Mouse (Mus musculus) regulatory T cell (primary cell): Measurements from ENCODE around the gene Glrx5.

Experiments used
- in situ Hi-C: fragments of 300-600 bp; cut with MboI, MseI; formaldehyde crosslinking; loops from one replicate; pipeline ENCODE4 v1.15.1; 2025; ENCODE audit warnings: high pct_unique_total_duplicates

Glrx5 gene

GRCm38 (mm10) chr12:105032147-105032831 is at the start of gene Glrx5:
Gene Glrx5, plus strand, starts transcription at chr12:105032688.
- in situ Hi-C loops, result loop anchor here (10.0 kb wide), 1 partner anchor 753 kb away; the partner anchor contains the start of gene Papola

GRCm38 (mm10) chr12:104983476-104983875 is 49.0 kb upstream of the Glrx5 start:
- in situ Hi-C loops, result no loop called here

DNA sequence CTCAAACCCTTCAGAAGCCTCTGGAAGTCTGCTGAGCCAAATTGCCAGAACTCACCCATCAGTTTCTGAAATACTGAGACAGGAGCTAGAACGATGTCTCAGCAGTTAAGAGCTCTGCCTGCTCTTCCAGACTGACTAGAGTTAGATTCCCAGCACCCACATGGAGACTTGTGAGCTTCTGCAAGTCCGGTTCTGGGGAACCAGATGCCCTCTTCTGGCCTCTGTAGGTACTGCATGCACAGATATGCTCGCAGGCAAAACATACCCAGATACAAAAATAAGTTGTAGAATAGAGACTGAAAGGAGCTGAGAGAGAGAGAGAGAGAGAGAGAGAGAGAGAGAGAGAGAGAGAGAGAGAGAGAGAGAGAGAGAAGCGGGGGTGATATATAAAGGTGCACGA is 47.4 kb upstream of the Glrx5 start:
- in situ Hi-C loops, result no loop called here

DNA sequence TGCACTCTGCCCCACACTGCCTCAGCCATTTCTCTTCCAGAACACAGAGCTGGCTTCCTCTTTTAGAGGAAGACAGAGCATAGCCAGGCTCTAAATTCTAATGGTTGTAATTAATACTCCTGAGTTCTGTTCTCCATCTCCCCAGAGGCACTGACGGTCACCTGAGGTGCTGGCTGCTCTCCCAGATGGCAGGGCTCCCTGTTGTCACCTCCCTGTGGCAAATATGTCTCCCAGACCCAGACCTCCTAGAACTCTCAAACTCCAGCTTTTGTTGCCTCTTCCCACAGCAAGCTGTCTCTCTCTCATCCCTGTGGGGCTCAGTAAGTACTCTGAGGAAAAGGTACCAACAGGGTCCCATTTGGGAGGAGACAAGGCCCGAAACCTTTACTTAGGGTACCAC is 46.5 kb upstream of the Glrx5 start:
- in situ Hi-C loops, result no loop called here

- in situ Hi-C loops, result no loop called here
These were observed 45.7 kb upstream of the Glrx5 start for GRCm38 (mm10) chr12:104986781-104987180.

GRCm38 (mm10) chr12:104987936-104988335 is 44.6 kb upstream of the Glrx5 start:
- in situ Hi-C loops, result no loop called here

DNA sequence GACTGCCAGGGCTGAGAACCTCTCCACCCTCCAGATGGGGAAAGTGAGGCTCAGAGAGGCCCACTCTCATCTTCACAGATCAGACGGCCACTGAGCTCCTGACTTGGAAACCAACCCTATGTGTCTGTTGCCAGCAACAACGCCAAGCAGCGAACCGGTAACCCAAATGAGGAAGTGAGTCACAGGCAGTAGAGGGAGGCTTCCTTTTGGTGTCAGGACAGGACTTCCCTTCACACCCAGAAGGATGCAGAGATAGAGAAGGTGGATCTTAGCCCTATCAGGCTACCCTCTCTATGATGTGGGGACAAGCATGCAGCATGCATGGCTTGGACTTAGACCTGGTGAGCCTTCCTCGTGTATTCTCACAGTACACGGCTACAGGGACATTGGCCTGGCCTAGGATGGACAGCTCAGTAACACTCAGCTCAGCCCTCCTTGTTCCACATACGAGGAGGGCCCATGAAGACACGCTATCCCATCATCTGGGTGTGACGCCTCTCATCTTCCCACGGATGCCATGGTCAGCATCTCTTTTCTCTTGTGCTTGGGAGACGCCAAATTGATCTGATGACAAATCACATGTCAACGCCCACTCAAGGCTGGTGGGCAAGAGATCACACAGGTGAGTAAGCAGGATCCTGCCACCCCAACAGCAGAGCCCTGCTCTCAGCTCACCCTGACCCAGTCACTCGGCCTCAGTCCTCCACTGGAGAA is 41.6 kb upstream of the Glrx5 start:
- in situ Hi-C loops, result no loop called here

DNA sequence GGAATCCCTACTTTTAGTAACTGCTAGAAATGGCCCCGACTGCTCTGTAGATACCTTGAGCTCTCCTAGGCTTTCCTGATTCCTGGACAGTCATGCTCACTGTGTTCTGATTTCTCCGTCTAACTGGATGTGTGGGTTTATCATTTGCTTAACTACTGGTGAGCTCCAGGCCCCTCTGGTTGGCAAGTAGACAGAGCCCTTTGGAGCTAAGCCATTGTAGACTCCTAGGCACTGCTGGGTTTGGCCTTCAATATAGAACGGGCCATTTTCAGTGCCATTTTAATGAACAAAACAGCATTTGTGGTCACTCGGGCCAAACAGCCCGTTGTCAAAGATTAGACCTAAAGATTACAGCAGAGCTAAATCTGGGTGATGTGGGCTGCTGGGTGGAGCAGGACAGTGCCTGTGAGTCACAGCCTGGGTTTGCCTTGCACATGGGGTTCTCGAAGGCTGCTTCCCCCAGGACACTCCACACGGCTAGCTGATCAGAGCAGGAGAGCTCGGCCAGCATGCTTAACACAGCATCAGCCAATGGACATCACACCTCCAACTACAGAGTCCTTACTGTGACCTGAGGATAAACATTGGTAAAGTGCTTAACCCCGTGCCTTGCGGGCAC is 40.3 kb upstream of the Glrx5 start:
- in situ Hi-C loops, result no loop called here

- in situ Hi-C loops, result no loop called here
These were observed 39.6 kb upstream of the Glrx5 start for GRCm38 (mm10) chr12:104992838-104993237.

DNA sequence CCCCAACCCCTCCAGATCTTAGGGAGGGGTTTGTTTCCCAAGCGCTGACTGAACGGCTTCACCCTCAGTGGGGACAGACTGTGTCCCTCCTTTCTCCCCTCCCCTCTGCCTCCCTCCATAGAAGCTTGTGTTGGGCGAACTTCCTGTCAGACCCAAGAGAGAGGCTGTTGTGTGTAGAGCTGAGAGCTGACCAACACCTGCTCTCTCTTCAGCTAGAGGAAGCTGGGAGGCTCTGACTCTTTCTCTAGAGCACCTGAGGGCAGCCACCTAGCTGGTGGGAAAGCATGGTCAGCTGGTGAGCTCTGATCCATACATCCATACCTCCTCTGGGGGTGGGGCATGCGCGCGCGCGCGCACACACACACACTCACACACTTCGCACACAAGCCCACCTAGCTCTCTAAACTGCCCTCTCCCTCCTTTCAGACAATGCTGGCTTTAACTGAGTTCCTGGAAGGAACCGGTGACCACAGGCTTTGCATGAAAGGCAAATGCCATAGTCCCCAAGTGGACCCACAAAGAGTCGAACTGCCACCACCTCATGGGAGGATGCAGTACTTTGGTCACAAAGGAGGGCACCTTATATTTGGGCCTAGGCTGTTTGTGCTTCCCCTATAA is 37.1 kb upstream of the Glrx5 start:
- in situ Hi-C loops, result no loop called here

DNA sequence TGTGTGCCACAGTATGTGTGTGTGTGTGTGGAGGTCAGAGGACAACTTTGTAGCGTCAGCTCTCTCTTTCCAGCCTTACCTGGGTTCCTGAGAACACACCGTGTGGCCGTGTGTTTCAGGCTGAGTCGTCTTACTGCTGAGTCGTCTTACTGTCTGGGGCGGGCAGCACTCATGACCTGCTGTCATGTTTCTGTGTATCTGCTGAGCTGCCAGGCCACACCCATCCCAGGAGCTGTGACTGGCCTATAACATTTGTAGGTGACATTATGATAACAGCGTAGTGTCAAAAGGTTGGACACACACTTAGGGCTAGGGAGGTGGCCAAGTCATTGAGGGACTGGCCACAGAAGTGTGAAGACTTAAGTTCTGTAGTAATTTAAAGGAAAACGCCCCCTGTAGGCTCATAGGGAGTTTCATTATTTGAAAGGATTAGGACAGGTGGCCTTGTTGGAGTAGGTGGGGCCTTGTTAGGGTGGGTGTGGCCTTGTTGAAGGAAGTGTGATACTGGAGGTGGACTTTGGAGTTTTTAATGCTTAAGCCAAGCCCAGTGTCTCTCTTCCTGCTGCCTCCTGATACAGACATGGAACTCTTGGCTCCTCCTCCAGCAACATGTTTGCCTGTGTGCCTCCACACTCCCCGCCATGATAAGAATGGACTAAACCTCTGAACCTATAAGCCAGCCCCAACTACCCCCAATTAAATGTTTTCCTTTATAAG is 36.3 kb upstream of the Glrx5 start:
- in situ Hi-C loops, result no loop called here

DNA sequence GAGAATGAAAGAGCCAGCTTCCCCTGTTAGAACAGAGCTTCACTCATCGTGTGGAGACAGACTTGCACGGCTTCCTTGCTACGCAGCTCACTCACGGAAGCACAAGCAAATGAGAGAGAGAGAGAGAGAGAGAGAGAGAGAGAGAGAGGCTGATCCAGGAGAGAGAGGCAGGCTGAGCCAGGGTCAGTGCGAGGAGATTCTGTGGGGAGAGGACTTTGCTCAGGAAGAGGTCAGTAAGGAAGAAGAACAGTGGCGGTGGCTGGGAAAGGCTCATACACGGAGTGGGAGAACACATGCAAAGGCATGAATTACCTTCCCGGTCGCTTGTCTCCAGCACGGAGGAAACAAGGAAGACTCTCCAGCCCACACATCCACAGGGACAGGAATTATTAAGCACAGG is 35.3 kb upstream of the Glrx5 start:
- in situ Hi-C loops, result no loop called here

- in situ Hi-C loops, result no loop called here
These were observed 34.7 kb upstream of the Glrx5 start for GRCm38 (mm10) chr12:104997641-104998293.

GRCm38 (mm10) chr12:104998541-104998940 is 33.9 kb upstream of the Glrx5 start:
- in situ Hi-C loops, result no loop called here

GRCm38 (mm10) chr12:104999171-104999570 is 33.3 kb upstream of the Glrx5 start:
- in situ Hi-C loops, result no loop called here

DNA sequence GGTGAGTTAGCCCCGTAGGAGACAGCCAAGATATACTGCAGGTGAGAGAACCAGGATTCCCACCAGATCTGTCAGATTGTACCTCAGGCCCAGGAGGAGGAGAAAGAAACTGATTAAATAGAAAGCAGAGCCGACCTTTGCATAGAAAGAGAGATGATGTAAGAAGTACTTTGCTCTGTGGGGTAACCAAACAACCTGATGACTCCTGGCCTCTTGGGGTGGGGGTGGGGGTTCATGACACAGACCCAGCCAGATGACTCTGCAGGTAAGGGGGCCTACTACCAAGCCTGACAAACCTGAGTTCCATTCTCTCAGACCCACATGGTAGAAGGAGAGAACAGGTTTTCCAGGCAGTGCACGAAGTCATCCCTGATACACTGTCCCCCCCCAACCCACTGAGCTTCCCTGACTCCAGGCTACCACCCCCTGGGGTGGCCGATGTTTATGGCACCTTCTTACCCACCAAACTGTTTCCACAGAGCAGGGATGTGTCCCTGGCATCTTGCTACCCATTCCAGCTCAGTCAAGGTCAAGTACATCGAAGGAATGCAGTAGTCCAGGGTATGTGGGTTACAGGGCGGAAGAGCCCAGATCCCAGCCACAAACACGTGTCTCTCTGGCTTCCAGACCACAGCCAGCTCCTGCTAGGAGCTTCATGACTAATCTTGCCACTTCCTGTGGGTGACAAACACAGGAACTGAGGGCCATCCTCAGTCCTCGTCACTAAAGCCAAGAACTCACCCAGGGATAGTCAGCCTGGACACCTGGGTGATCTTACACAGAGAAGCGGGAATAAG is 31.8 kb upstream of the Glrx5 start:
- in situ Hi-C loops, result loop anchor here (10.0 to 25.0 kb wide), 2 partner anchors 1563 to 1666 kb away; partner anchors contain the start of genes Ddx24, Ifi27 and Ifi27l2a

DNA sequence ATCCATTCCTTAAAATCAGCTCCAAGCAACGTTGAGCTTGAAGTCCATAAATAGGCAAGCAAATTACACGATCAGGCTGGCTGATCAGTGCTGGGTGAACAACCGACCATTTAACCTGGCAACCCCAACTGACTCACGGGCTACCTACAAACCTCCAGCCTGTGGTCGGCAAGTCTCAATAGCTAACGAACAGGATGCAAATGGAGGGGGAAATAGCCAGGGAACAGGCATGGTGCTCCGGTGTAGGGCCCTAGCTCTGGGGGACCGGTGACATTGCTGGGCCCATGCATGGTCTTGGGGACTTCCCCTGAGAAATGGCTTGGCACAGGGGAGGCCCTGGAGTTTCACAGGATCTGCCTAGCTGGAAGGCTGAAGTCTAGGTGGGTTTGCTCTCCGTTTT is 31.2 kb upstream of the Glrx5 start:
- in situ Hi-C loops, result loop anchor here (10.0 to 25.0 kb wide), 2 partner anchors 1564 to 1667 kb away; partner anchors contain the start of genes Ddx24, Ifi27 and Ifi27l2a

GRCm38 (mm10) chr12:105002340-105003132 is 30.0 kb upstream of the Glrx5 start:
- in situ Hi-C loops, result loop anchor here (10.0 to 25.0 kb wide), 2 partner anchors 1565 to 1668 kb away; partner anchors contain the start of genes Ddx24, Ifi27 and Ifi27l2a

DNA sequence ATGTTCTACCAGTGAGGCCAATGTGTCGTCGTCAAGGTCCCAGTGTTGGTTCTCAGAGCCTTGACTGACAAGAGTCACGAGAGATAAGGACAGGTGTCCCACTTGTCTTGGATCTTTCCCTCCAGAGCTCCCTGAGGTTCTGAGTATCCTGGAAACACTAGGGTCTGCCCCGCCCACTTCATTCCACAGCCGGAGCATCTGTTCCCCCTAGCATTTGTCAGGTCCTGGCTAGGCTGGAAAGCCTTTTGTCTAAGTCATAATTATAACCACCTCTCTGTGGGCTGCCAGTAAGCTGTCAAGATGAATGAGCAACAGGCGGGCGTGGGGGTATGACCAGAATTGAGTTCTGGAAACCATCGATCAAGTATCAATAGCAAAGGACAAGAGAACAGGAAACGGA is 29.3 kb upstream of the Glrx5 start:
- in situ Hi-C loops, result loop anchor here (10.0 to 25.0 kb wide), 2 partner anchors 1566 to 1668 kb away; partner anchors contain the start of genes Ddx24, Ifi27 and Ifi27l2a
